Mouse (Mus musculus): ENCODE data around the gene Fbxw9.
A peak's percentile ranks its signal among the peaks of the same experiment; 100 is the strongest.
"Not testable (repeated sequence)": the region's sequence is repeated elsewhere in the genome, so short reads cannot be mapped to it uniquely, and the experiment has no call there.

The Fbxw9 gene

DNA sequence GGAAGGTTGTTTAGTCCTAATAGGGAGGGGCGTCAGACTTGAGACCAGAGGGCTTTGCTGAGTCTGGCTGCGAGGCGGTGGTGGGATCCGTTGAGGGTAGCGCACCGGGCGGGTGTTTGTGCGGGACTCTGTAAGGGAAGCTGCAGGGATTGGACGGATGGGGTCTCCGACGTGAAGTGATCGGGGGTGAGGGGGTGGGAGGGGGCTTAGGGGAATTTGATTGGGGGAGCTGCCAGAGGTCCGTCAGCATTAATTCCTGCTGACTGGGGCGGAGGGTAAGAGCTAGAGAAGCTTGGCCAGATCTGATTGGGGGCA lies 22.5 kb upstream of the Fbxw9 start:
- no peak for DNase-seq (ENCODE audit: low read depth, low spot score)

DNA sequence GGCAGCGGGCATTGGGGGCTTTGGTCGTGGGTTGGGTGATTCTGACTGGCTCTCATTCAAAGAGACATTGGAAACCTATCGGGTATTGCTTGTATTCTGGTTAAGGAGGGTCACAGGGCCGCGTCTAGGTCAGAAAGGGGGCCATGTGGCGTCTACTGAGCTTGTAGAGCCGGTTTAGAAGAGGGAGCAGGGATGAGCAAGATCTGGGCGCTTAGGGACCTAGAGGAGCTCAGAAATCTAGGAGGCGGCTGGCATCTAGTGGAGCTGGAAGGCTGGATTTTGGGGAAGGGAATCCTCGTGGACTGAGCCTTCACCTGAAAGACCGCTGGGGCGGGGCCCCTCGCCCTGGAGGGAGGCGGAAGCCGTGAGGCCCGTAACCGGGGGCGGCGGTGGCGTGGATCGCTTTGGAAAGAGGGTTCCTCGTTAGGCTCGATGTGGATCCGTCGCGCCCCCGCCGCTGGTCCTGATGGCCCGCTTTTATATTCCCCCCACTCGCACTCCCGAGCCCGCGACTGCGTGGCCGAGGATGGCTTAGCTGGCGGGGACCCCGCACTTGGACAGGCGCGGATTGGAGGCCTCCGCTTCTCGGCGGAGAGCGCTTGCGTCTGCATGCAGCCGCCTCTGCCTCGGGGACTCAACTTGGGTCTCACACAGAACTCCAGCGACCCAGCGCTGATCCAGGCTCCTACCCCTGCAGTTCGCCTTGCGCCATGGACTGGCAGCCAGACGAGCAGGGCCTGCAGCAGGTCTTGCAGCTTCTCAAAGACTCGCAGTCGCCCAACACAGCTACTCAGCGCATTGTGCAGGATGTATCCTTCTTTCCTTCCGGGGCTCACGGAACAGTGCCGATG lies 21.9 kb upstream of the Fbxw9 start:
- DNase-seq (ENCODE audit: low read depth, low spot score): no peak

DNA sequence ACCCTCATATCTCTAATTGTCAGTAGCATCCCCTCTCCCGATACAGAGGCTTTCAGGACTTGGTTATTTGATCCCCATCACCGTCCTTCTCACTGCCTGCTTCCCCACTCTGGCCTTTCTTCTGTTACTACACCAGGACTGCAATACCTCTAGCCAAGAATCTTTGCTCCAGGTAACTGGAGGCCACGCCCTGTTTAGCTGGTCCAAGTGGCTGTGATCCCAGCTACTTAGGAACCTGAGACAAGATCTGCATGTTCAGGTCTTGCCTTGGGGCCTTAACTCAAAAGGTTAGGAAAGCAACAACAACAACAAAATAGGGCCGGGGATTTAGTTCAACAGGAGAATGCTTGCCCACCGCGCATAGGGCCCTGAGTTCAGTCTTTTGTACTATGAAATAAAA lies 16.2 kb upstream of the Fbxw9 start:
- DNase-seq (ENCODE audit: low read depth, low spot score): no peak

DNA sequence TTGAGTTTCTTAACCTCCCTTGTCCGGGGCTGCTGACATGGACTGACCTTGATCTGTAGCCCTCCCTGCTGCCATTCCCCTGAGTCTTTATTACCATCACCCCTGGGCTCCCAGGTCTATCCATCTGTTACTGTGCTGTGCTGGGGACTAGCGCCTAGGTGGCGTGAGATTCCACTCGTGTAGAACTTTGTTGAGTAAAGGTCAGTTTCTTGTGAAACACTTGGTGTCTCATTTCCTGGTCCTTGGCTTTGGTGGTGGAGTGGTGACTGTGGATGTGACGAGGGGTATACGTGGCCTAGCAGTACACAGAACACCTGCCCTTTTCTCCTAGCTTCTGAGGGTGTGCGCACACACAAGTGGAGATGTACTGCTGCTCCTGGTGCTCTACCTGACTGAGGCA lies 2.5 kb upstream of the Fbxw9 start:
- no peak for DNase-seq (ENCODE audit: low read depth, low spot score)

DNA sequence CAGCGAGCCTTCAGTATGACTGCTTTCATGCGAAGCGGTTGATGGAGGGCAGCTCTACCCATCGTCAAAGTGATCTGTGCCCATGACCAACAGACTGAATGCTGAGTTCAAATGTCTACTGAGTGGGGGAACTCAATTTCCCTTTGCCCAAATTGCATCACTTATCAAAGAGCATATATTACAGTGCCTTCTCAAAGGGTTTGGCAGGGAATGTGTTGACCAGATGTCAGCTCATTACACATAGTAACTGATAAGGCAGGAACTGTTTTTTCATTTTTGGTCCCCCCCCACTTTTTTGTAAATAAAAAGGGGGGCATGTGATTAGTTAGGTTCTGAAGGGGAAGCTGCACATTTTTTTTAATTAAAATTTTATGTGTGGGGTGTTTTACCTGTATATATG lies 2.7 kb downstream of the Fbxw9 start:
- DNase-seq (ENCODE audit: low read depth, low spot score): no peak

DNA sequence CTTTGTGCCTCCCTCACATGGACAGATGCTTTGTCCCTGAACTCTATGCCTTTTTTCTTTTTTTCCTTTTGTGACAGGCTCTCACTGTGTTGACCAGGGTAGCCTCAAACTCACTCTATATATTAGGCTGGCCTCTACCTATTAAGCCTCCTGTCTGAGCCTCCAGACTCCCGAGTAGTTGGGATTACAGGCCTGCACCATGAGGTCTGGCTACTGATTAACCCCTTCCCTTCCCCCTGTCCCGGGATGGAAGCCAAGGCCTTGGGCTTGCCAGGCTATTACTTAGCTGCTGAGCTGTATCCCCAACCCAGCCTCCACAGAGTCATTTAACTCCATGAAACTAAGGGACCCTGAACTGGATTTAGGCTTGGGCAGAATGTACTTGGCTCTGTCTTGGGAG lies 5.4 kb downstream of the Fbxw9 start:
- DNase-seq (ENCODE audit: low read depth, low spot score): no peak

DNA sequence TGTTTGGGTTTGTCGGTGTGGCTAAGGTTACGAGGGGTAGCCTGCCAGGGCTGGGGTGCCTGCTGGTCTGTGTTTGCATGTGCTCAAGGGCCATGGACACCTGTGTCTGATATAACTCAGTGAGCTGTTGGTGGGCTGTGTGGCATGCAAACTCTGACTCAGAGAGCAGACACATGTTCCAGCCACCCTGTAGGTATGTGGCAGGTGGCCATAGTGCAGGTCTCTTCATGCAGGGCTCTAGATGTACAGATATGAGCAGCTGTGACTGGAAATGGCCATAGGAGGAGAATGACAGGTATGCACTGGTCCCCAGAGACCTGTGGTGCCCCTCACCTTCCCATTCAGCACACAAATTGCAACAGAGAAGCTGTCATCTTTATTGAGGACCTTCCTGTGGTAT lies 7.3 kb downstream of the Fbxw9 start:
- no peak for DNase-seq (ENCODE audit: low read depth, low spot score)

DNA sequence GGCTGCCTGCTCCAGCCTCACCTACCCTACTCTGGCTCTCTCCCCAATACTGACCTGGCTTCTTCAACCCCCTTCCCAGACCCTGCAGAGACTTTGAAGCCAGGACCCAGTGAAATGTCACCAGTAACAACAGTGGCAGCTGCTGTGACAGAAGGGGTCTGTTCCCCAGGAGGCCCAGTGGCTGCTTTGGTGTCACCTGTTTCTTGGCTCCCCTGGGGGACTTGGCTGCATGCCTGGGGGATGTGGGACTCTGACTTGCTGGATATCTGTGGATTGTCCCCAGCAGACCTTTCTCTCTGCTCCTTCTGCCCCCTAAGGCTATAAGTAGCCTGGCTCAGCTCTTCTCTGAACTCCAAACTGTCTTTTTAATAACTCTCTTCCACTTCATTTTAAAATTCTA lies 8.1 kb downstream of the Fbxw9 start, which contains the start of gene Gm5741:
TSS of gene Gm5741 (minus strand) at position 1 of the 400 bp plus-strand sequence.
- no peak for DNase-seq (ENCODE audit: low read depth, low spot score)

DNA sequence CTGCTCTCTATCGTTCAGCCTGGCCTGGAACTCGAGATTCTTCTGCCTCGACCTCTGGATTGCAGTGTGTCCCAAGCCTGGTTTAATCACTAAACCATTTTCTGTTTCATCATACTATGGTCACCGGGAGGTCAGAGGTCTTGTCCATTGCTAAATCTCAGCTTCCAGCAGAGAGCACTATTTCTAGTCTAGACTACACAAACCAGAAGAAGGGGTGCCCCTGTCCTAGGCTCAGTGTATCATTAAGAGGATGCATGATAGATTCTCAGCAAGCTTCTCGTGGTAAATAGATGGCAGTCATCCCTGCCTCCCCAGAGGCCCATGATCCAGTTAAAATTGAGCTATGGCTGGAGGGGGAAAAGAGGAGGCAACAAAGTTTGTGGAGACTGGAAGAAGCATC lies 11.2 kb downstream of the Fbxw9 start:
- no peak for DNase-seq (ENCODE audit: low read depth, low spot score)

DNA sequence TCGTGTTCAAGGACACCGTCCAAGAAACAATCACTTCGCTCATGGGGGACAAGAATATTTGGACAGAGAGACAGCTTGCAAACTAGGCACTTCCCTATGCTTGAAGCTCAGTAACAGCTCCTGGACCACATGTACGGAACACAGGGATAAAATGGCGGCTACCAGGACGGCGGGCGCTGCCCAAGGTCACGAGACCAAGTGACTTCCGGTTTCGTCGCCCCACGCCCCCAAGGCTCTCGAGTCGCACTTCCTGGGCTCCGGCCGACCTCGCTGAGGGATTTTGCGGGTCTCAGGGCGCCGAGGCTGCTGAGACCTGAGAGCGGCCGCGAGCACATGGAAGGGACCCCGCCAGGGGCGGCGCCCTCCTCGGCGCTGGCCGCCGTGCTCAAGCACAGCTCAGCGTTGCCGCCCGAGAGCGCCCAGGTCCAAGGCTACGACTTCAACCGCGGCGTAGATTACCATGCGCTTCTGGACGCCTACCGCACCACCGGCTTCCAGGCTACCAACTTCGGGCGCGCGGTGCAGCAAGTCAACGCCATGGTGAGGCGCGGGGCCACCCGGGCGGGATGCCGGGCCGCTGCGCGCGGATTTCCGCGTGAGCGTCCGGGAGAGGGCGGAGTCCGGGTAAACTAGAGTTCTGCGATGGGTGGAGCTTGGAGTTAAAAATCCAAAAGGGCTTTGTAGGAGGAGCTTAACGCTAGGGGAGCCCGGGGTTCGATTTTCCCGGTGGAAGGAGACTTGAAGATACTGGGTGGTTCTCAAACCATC lies 11.8 kb downstream of the Fbxw9 start, which contains the start of gene Dhps:
TSS of gene Dhps (plus strand) at position 244 of the 768 bp plus-strand sequence.
- peak; percentile 76 for DNase-seq (ENCODE audit: low read depth, low spot score)

DNA sequence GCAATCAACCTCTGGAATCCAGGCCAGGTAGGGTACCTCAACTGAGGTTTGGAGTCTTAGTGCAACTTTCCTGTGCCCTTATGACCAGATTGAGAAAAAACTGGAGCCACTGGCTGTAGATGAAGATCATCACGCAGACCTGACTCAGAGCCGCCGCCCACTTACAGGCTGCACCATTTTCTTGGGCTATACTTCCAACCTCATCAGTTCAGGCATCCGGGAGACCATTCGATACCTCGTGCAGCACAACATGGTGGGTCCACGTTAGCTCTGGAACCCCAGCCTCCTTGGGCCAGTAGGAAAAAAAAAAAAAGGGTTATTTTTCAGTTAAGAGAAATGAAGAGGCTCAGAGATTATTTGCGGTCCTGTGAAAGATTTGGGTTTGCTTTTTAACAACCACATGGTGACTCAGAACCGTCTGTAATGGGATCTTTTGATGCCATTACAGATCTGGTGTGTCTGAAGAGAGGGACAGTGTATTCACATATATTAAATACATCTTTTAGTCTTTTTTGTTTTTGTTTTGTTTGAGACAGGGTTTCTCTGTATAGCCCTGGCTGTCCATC lies 12.6 kb downstream of the Fbxw9 start:
- DNase-seq (ENCODE audit: low read depth, low spot score): no peak

DNA sequence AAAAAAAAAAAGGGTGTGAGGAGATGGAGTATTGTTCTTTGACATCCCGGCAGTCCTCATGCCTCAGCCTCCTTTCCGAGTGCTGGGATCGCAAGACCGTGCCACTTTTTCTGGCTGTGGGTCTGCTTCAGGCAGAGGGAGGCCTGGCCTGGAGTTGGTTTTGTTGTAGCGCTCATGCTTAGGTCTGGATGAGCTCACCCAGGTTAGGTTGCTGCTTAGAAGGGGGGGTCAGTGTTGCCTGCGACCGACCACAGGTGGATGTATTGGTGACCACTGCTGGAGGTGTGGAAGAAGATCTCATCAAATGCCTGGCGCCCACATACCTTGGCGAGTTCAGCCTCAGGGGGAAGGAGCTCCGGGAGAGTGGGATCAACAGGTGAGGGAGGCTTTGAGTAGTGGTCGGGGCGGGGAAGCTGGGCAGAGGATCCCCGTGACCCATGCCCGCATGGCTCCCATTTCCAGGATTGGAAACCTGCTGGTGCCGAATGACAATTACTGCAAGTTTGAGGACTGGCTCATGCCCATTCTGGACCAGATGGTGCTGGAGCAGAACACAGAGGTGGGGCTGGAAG lies 13.3 kb downstream of the Fbxw9 start:
- no peak for DNase-seq (ENCODE audit: low read depth, low spot score)

DNA sequence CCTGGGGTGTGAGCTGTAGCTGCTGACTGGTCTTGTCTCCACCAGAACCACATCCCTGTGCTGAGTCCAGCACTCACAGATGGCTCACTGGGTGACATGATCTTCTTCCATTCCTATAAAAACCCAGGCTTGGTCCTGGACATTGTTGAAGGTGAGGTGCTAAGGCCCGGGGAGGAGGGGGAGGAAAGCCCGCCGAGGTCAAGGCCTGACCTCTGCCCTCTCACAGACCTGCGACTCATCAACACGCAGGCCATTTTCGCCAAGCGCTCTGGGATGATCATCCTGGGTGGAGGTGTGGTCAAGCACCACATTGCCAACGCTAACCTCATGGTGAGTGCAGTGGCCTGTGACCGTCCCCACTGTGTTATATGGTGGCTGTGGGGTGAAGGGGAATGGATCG lies 14.3 kb downstream of the Fbxw9 start:
- DNase-seq (ENCODE audit: low read depth, low spot score): no peak

DNA sequence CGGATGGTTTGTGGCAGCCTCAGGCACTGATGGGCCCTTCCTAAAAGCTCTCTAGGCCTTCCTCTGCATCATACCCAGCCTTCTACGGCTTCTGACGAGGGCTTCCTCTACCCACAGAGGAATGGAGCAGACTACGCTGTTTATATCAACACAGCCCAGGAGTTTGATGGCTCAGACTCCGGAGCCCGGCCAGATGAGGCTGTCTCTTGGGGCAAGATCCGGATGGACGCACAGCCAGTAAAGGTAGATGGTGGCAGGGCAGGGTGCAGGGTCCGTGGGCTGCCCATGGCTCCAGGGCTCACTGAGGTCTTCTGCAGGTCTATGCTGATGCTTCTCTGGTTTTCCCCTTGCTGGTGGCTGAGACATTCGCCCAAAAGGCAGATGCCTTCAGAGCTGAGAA lies 14.8 kb downstream of the Fbxw9 start:
- DNase-seq (ENCODE audit: low read depth, low spot score): no peak

DNA sequence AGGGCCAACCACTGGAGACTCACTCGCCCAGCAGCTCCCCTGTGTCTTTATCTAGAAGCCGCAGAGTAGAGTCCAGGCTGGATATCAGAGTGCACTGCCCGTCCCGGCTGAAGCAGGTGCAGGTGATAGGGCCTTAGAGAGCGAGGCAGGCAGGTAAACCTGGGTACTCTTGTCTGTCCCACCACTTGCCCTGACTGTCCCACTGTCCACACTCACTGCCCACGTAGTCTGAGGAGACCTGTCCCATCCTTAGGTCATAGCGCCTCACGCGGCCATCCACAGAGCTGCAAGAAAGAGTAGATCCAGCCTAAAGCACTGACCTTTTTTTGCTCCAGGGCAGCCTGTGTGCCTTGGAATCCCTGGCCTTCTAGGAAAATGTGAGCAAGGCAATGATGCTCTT lies 16.1 kb downstream of the Fbxw9 start:
- DNase-seq (ENCODE audit: low read depth, low spot score): no peak

DNA sequence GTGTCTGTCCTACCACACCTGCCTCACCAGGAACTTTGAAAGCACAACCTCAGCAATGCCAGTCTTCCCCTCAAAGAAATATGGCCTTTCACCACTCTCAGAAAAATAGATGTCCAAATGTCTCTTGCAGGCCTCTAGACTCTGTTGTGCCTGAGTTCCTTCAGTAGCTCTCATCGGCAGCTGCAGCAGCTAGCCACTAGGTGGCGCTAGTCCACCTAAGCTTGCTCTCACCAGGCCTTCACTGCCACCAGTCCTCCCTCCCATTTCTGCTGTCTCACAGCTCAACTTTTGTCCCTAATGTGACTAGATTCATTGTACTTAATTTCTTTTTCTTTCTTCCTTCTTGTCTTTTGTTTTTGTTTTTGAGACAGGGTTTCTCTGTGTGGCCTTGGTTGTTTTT lies 17.1 kb downstream of the Fbxw9 start:
- no peak for DNase-seq (ENCODE audit: low read depth, low spot score)

DNA sequence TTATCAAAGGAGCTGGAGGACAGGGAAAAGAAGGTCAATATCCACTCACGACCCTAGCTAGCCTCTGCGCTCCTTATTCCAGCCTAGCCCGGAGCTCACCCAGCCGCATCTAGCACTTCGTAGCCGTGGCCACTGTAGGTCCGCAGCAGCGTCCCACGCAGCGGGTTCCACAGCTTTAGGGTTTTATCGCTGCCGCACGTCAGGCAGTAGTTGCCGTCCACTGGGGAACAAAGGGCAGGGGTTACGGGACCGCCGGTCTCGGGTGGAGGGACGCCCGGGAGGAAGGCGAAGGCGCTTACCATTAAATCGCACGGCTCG lies 20.3 kb downstream of the Fbxw9 start:
- DNase-seq (ENCODE audit: low read depth, low spot score): no peak

DNA sequence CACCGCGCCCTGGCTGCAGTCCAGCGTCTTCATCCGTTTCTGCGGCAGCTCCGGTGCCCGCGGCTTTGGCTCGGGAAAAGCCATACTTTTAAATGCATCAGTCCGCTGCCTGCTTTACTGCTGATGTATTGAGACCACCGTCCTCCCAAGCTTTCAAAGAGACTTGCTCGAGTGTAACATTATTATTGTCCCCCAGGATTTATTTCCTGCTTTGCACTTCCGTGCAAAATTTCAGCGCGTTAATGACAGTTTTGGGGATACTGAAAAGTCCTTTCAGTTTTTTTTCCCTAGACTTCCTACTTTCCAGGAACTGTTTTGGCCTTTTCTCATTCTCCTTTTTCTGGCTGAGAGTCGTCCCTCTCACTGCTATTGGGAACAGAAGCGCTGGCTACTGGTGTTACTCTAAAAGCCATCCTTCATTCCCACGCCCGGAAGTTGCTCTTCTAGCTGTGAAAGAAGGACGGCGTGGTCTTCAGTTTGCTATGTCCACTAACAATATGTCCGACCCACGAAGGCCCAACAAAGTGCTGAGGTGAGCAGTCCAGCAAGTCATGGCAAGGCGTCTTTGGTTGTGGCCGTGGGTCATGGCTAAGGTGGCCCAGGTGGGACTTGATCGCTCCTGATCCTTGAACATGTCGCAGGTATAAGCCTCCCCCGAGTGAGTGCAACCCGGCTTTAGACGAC lies 20.8 kb downstream of the Fbxw9 start, which contains the start of gene Wdr83os:
TSS of gene Wdr83os (plus strand) at position 209 of the 684 bp plus-strand sequence.
- peak; percentile 73 for DNase-seq (ENCODE audit: low read depth, low spot score)

DNA sequence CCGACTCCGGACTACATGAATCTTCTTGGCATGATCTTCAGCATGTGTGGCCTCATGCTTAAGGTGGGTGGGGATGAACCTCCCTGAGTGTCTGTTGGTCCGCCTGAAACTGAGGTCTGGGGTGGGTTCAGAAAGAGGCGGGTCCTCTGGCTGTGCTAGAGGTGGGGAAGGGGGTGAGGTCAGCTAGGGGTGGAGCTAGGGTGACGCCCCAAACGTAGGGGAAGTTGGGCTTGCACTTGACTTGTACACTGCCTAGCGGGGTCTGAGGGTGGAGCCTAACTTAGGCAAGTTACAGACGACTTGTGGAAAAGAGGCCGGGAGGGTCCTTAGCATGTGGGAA lies 21.3 kb downstream of the Fbxw9 start, which contains the start of gene Wdr83:
TSS of gene Wdr83 (minus strand) at position 91 of the 340 bp plus-strand sequence.
- DNase-seq (ENCODE audit: low read depth, low spot score): no peak

DNA sequence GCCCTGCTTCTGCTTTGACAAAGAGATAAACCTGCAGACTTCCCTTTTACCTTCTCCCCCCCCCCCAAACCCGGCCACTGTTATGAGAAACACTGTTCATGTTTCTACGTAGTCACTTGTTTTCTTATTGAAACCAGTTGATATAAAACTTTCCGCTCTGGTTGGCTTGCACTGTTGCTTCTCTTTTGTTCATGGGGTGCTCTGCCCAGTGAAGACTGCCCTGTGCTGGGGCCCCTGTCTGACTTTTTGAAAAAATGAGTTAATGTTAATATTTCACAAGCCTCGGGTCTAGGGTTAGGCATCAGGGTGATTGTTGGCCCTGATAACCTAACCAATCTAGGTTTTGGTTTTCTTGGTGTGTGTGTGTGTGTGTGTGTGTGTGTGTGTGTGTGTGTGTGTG lies 22.3 kb downstream of the Fbxw9 start:
- DNase-seq (ENCODE audit: low read depth, low spot score): not testable (repeated sequence)

DNA sequence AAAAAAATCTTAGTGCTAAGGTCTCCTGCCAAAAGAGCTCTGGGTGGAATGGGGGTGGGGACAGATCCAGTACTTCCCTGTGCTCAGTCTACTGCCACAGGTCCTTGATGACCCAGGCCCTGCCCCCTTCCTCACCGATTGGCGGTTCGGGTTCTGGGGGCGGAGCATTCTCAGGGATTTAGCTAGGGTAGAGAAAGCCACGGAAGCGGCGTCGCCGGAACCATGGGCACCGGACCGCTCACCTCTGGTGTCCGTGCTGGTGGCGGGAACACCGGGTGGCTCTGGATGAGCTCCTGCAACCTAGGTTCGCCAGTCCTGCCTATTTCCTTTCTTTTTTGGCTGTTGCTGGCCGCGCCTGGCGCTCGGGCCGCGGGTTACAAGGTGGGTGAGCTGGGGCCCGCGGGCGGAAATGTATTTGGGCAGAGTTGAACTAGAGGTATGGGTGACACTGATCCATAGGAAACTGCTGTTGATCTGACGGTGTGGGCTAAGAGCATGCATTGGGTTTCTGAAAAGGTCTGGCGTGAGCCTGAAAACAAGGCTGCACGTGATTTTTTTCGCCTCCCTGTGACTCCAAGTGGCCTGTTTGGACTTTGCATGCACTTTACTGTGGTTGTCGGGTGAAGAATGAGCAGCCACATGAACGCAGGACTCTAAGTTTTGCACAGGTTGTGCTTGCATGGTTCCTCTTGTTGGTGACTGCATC lies 23.4 kb downstream of the Fbxw9 start, which contains the start of gene Man2b1:
TSS of gene Man2b1 (plus strand) at position 163 of the 706 bp plus-strand sequence.
- DNase-seq (ENCODE audit: low read depth, low spot score): peak; percentile 58

Measured in retina, adult 2 months (tissue).